Mouse (Mus musculus) testis, adult 2 months (tissue): ENCODE measurements around the gene Gimap9. TPM values are rescaled to one million over a fixed set of nuclear protein-coding genes. Genes with fewer than 3 reads are reported as not detected.

ENCODE experiments used
- H3K27ac ChIP-seq: fragments of 200-500 bp; 2 replicates; pipeline ENCODE4 v1.5.1; 2012; ENCODE audit warnings: low read depth, low read length; ENCODE audit not compliant: control insufficient read depth, insufficient read depth
- H3K27me3 ChIP-seq: fragments of 200-500 bp; 2 replicates; pipeline ENCODE4 v1.6.1; 2012; ENCODE audit warnings: mild to moderate bottlenecking, low read length, moderate library complexity; ENCODE audit not compliant: control insufficient read depth, insufficient read depth
- H3K36me3 ChIP-seq: fragments of 200-500 bp; 2 replicates; pipeline ENCODE4 v1.6.1; 2012; ENCODE audit warnings: mild to moderate bottlenecking, low read length; ENCODE audit not compliant: control insufficient read depth, insufficient read depth
- H3K4me1 ChIP-seq: fragments of 200-500 bp; 2 replicates; pipeline ENCODE4 v1.6.1; 2012; ENCODE audit warnings: low read length; ENCODE audit not compliant: control insufficient read depth, insufficient read depth
- H3K4me3 ChIP-seq: fragments of 200-500 bp; 2 replicates; pipeline ENCODE4 v1.5.1; 2012; ENCODE audit warnings: low read depth, mild to moderate bottlenecking, low read length, moderate library complexity, mixed read lengths; ENCODE audit not compliant: control insufficient read depth
- CTCF ChIP-seq: fragments of 200-500 bp; IDR thresholded peaks from 2 replicates; pipeline ENCODE4 v1.5.1; 2012; ENCODE audit warnings: low read depth, mild to moderate bottlenecking, inconsistent platforms, low read length, moderate library complexity; ENCODE audit not compliant: control insufficient read depth, insufficient read depth, insufficient replicate concordance
- POLR2A ChIP-seq: fragments of 200-500 bp; IDR thresholded peaks from 2 replicates; pipeline ENCODE4 v1.6.1; 2012; ENCODE audit warnings: low read depth, mild to moderate bottlenecking, inconsistent platforms, low read length, moderate library complexity; ENCODE audit not compliant: control insufficient read depth
- polyA plus RNA-seq: library from polyadenylated mRNA; depleted of rRNA; stranded (reverse); fragments of >200 nt; gene quantifications from 2 replicates; pipeline ENCODE4 v1.2.3, GENCODE M21; 2012; rRNA removed

Gimap9 gene
- polyA plus RNA-seq, 1 experiment: 0.19 TPM

GRCm38 (mm10) chr6:48704146-48704545 lies 28.2 kb downstream of the Gimap9 start:
- no peaks in the 10 kb centered on the region for H3K27me3 ChIP-seq
- TF ChIP-seq POLR2A (no peak), CTCF (no peak)
- no peaks in the 10 kb centered on the region for H3K36me3 ChIP-seq
- H3K27ac ChIP-seq: no peak overlapping the region
- no peaks in the 10 kb centered on the region for H3K4me1 ChIP-seq
- H3K4me3 ChIP-seq: no peak overlapping the region

GRCm38 (mm10) chr6:48706130-48706529 lies 30.2 kb downstream of the Gimap9 start:
- H3K36me3 ChIP-seq: no peaks in the 10 kb centered on the region

GRCm38 (mm10) chr6:48718455-48718854 lies 42.5 kb downstream of the Gimap9 start, which contains the start of the genes Gm28053 and Gimap7:
Gene Gm28053 (plus strand): TSS chr6:48718607.
Gene Gimap7 (plus strand): TSS chr6:48718621.
- Histone ChIP-seq H3K27ac (no peak within 1 kb of the TSS), H3K4me1 (no peaks in the 10 kb centered on the region), H3K4me3 (no peak within 1 kb of the TSS), H3K36me3 (no peaks in the 10 kb centered on the region), H3K27me3 (no peaks in the 10 kb centered on the region)
- TF ChIP-seq CTCF: no peak

More at GRCm38 (mm10) chr6:48706130-48706529, 30.2 kb downstream of the Gimap9 start:
- Histone ChIP-seq H3K27me3 (no peaks in the 10 kb centered on the region), H3K4me1 (no peaks in the 10 kb centered on the region), H3K27ac (no peak overlapping the region), H3K4me3 (no peak overlapping the region)
- TF ChIP-seq POLR2A (no peak), CTCF (no peak)

- H3K27me3 ChIP-seq: no peaks in the 10 kb centered on the region
- no peaks in the 10 kb centered on the region for H3K4me1 ChIP-seq
- no peak overlapping the region for H3K27ac ChIP-seq
- H3K4me3 ChIP-seq: no peak overlapping the region
- H3K36me3 ChIP-seq: no peaks in the 10 kb centered on the region
- TF ChIP-seq CTCF (no peak), POLR2A (no peak)
Observed at GRCm38 (mm10) chr6:48720326-48720725, 44.4 kb downstream of the Gimap9 start.

GRCm38 (mm10) chr6:48723468-48723867 lies 47.5 kb downstream of the Gimap9 start:
- H3K27me3 ChIP-seq: no peaks in the 10 kb centered on the region
- no peak for TF ChIP-seq POLR2A
- TF ChIP-seq CTCF: no peak

GRCm38 (mm10) chr6:48725476-48725875 lies 49.5 kb downstream of the Gimap9 start:
- no peak for TF ChIP-seq POLR2A
- no peak for TF ChIP-seq CTCF
- H3K27me3 ChIP-seq: no peaks in the 10 kb centered on the region
- no peak overlapping the region for H3K27ac ChIP-seq
- H3K4me3 ChIP-seq: no peak overlapping the region
- H3K4me1 ChIP-seq: peaks cover 10% of the 10 kb centered on the region; the same call in 1 of the 2 replicates
- H3K36me3 ChIP-seq: no peaks in the 10 kb centered on the region

More at GRCm38 (mm10) chr6:48723468-48723867, 47.5 kb downstream of the Gimap9 start:
- Histone ChIP-seq H3K4me3 (no peak overlapping the region), H3K27ac (no peak overlapping the region), H3K36me3 (no peaks in the 10 kb centered on the region), H3K4me1 (peaks cover 7% of the 10 kb centered on the region; the same call in 1 of the 2 replicates)

GRCm38 (mm10) chr6:48727761-48728160 lies 51.8 kb downstream of the Gimap9 start:
- H3K27me3 ChIP-seq: no peaks in the 10 kb centered on the region

More at GRCm38 (mm10) chr6:48727761-48728160, 51.8 kb downstream of the Gimap9 start:
- H3K4me3 ChIP-seq: no peak overlapping the region
- no peaks in the 10 kb centered on the region for H3K36me3 ChIP-seq
- no peak overlapping the region for H3K27ac ChIP-seq
- no peak for TF ChIP-seq POLR2A
- TF ChIP-seq CTCF: no peak
- H3K4me1 ChIP-seq: peaks cover 10% of the 10 kb centered on the region; the same call in 1 of the 2 replicates

Other genes starting within 250 kb of the Gimap9 start
- 1.4 and 1.8 TPM in 2 replicates for gene Zfp467, start 230.3 kb upstream of the Gimap9 start, polyA plus RNA-seq
- gene Sspo, start 227.9 kb upstream of the Gimap9 start, polyA plus RNA-seq: 1.6 and 2.1 TPM in 2 replicates
- gene Atp6v0e2, start 138.5 kb upstream of the Gimap9 start, polyA plus RNA-seq: 18.7 and 20.4 TPM in 2 replicates
- 54.3 and 54.4 TPM in 2 replicates for gene Lrrc61, start 121.3 kb upstream of the Gimap9 start, polyA plus RNA-seq
- gene Rarres2, start 103.3 kb upstream of the Gimap9 start, polyA plus RNA-seq: 10.5 and 11.0 TPM in 2 replicates
- gene Gm45021, start 86.5 kb upstream of the Gimap9 start, polyA plus RNA-seq: not detected in 2 replicates
- 16.8 and 17.8 TPM in 2 replicates for gene Repin1, start 82.2 kb upstream of the Gimap9 start, polyA plus RNA-seq
- not detected in 2 replicates for gene Gm44965, start 82.2 kb upstream of the Gimap9 start, polyA plus RNA-seq
- gene Zfp775, start 74.1 kb upstream of the Gimap9 start, polyA plus RNA-seq: 1.8 and 1.9 TPM in 2 replicates
- 0.31 TPM in 2 replicates for gene AI854703, start 49.4 kb upstream of the Gimap9 start, polyA plus RNA-seq
- gene Gimap8, start 28.9 kb upstream of the Gimap9 start, polyA plus RNA-seq: 0.13 and 0.21 TPM in 2 replicates
- 0.38 and 0.53 TPM in 2 replicates for gene Gimap4, start 8.4 kb downstream of the Gimap9 start, polyA plus RNA-seq
- gene Gimap6, start 32.1 kb downstream of the Gimap9 start, polyA plus RNA-seq: 0.46 and 0.57 TPM in 2 replicates
- gene Gm28053, start 42.5 kb downstream of the Gimap9 start, polyA plus RNA-seq: not detected in 2 replicates
- gene Gimap7, start 42.5 kb downstream of the Gimap9 start, polyA plus RNA-seq: not detected in 2 replicates
- 0.31 and 0.36 TPM in 2 replicates for gene Gimap1, start 62.9 kb downstream of the Gimap9 start, polyA plus RNA-seq
- gene Gimap5, start 70.1 kb downstream of the Gimap9 start, polyA plus RNA-seq: 0.30 and 0.76 TPM in 2 replicates
- 0.17 and 0.42 TPM in 2 replicates for gene Gimap3, start 94.7 kb downstream of the Gimap9 start, polyA plus RNA-seq
- 18.5 and 19.1 TPM in 2 replicates for gene Tmem176a, start 164.8 kb downstream of the Gimap9 start, polyA plus RNA-seq
- gene Tmem176b, start 165.4 kb downstream of the Gimap9 start, polyA plus RNA-seq: 49.0 and 49.2 TPM in 2 replicates
- gene Aoc1, start 196.8 kb downstream of the Gimap9 start, polyA plus RNA-seq: 0.84 and 0.89 TPM in 2 replicates